Mouse (Mus musculus): ENCODE results near the gene Slc35f2. TPM values are rescaled to one million over a fixed set of nuclear protein-coding genes. Genes with fewer than 3 reads are reported as not detected.

Slc35f2 gene
- polyA plus RNA-seq, 1 experiment from 2014 or later = 33.1 TPM

GRCm38 (mm10) chr9:53806496-53807086 is 35.3 kb downstream of the Slc35f2 start:
- WGBS = 41% methylated on average over 7 of the region's 7 CpGs
- no peaks in the 10 kb centered on the region for H3K4me1 ChIP-seq (replicated peaks; ENCODE audit: control insufficient read depth, insufficient read depth, low read length)
- no peak overlapping the region for H3K4me3 ChIP-seq (ENCODE audit: low read depth, low read length)
- no peaks in the 10 kb centered on the region for H3K9me3 ChIP-seq (ENCODE audit: control insufficient read depth)
- no peaks in the 10 kb centered on the region for H3K36me3 ChIP-seq (ENCODE audit: control insufficient read depth, insufficient read depth)
- H3K27ac ChIP-seq (ENCODE audit: low read depth, low read length) = no peak overlapping the region
- no peak for TF ChIP-seq CTCF (IDR thresholded peaks at IDR 0.05; ENCODE audit: low read depth)
- H3K9ac ChIP-seq (ENCODE audit: low read depth, low read length) = no peak overlapping the region
- H3K27me3 ChIP-seq (replicated peaks; ENCODE audit: control insufficient read depth, insufficient read depth, low read length) = no peaks in the 10 kb centered on the region
- H3K4me2 ChIP-seq (replicated peaks; ENCODE audit: low read depth) = no peak overlapping the region
- no peak for ATAC-seq

- ATAC-seq = peak; percentile 95
- H3K9ac ChIP-seq (ENCODE audit: low read depth, low read length) = no peak overlapping the region
- H3K36me3 ChIP-seq (ENCODE audit: control insufficient read depth, insufficient read depth) = no peaks in the 10 kb centered on the region
- no peak overlapping the region for H3K4me3 ChIP-seq (ENCODE audit: low read depth, low read length)
- no peak overlapping the region for H3K4me2 ChIP-seq (replicated peaks; ENCODE audit: low read depth)
- no peak for TF ChIP-seq CTCF (IDR thresholded peaks at IDR 0.05; ENCODE audit: low read depth)
- 0 out of 2 replicates have a peak, but pooled peaks cover 2% of the 10 kb centered on the region for H3K4me1 ChIP-seq (replicated peaks; ENCODE audit: control insufficient read depth, insufficient read depth, low read length)
- WGBS = 52% methylated on average over 6 of the region's 6 CpGs
- no peaks in the 10 kb centered on the region for H3K27me3 ChIP-seq (replicated peaks; ENCODE audit: control insufficient read depth, insufficient read depth, low read length)
- H3K9me3 ChIP-seq (ENCODE audit: control insufficient read depth) = no peaks in the 10 kb centered on the region
- peak overlapping the region; percentile 41 for H3K27ac ChIP-seq (ENCODE audit: low read depth, low read length)
Measured at GRCm38 (mm10) chr9:53813418-53813817, 42.1 kb downstream of the Slc35f2 start.

- WGBS = 39% methylated on average over 4 of the region's 4 CpGs
- peak; percentile 31; the same call in 1 of the 2 replicates for ATAC-seq
Measured at GRCm38 (mm10) chr9:53818760-53819159, 47.4 kb downstream of the Slc35f2 start.

GRCm38 (mm10) chr9:53825318-53825717 is 54.0 kb downstream of the Slc35f2 start:
- Histone ChIP-seq H3K4me3 (ENCODE audit: low read depth, low read length) (no peak overlapping the region), H3K4me1 (replicated peaks; ENCODE audit: control insufficient read depth, insufficient read depth, low read length) (no peaks in the 10 kb centered on the region), H3K27ac (ENCODE audit: low read depth, low read length) (no peak overlapping the region), H3K36me3 (ENCODE audit: control insufficient read depth, insufficient read depth) (no peaks in the 10 kb centered on the region), H3K9me3 (ENCODE audit: control insufficient read depth) (no peaks in the 10 kb centered on the region), H3K9ac (ENCODE audit: low read depth, low read length) (no peak overlapping the region), H3K27me3 (replicated peaks; ENCODE audit: control insufficient read depth, insufficient read depth, low read length) (0 out of 2 replicates have a peak, but pooled peaks cover 4% of the 10 kb centered on the region), H3K4me2 (replicated peaks; ENCODE audit: low read depth) (no peak overlapping the region)
- WGBS = 8% methylated on average over 9 of the region's 9 CpGs
- peak; percentile 62 for ATAC-seq
- TF ChIP-seq CTCF (IDR thresholded peaks at IDR 0.05; ENCODE audit: low read depth) = peak; percentile 87

More at GRCm38 (mm10) chr9:53818760-53819159, 47.4 kb downstream of the Slc35f2 start:
- TF ChIP-seq CTCF (IDR thresholded peaks at IDR 0.05; ENCODE audit: low read depth) = peak; percentile 92
- Histone ChIP-seq H3K4me2 (replicated peaks; ENCODE audit: low read depth) (no peak overlapping the region), H3K36me3 (ENCODE audit: control insufficient read depth, insufficient read depth) (no peaks in the 10 kb centered on the region), H3K9me3 (ENCODE audit: control insufficient read depth) (no peaks in the 10 kb centered on the region), H3K4me3 (ENCODE audit: low read depth, low read length) (no peak overlapping the region), H3K27ac (ENCODE audit: low read depth, low read length) (no peak overlapping the region), H3K27me3 (replicated peaks; ENCODE audit: control insufficient read depth, insufficient read depth, low read length) (no peaks in the 10 kb centered on the region), H3K4me1 (replicated peaks; ENCODE audit: control insufficient read depth, insufficient read depth, low read length) (0 out of 2 replicates have a peak, but pooled peaks cover 2% of the 10 kb centered on the region), H3K9ac (ENCODE audit: low read depth, low read length) (no peak overlapping the region)

GRCm38 (mm10) chr9:53829081-53829865 is 57.9 kb downstream of the Slc35f2 start:
- Histone ChIP-seq H3K36me3 (ENCODE audit: control insufficient read depth, insufficient read depth) (no peaks in the 10 kb centered on the region), H3K4me2 (replicated peaks; ENCODE audit: low read depth) (peak overlapping the region; percentile 64), H3K27ac (ENCODE audit: low read depth, low read length) (no peak overlapping the region), H3K9me3 (ENCODE audit: control insufficient read depth) (no peaks in the 10 kb centered on the region), H3K4me1 (replicated peaks; ENCODE audit: control insufficient read depth, insufficient read depth, low read length) (no peaks in the 10 kb centered on the region), H3K4me3 (ENCODE audit: low read depth, low read length) (peak overlapping the region; percentile 31), H3K9ac (ENCODE audit: low read depth, low read length) (no peak overlapping the region), H3K27me3 (replicated peaks; ENCODE audit: control insufficient read depth, insufficient read depth, low read length) (0 out of 2 replicates have a peak, but pooled peaks cover 4% of the 10 kb centered on the region)
- WGBS = 17% methylated on average over 14 of the region's 14 CpGs
- no peak for ATAC-seq
- TF ChIP-seq CTCF (IDR thresholded peaks at IDR 0.05; ENCODE audit: low read depth) = peak; percentile 55

GRCm38 (mm10) chr9:53829866-53830209 is 58.5 kb downstream of the Slc35f2 start:
- H3K4me1 ChIP-seq (replicated peaks; ENCODE audit: control insufficient read depth, insufficient read depth, low read length) = no peaks in the 10 kb centered on the region
- H3K4me3 ChIP-seq (ENCODE audit: low read depth, low read length) = peak overlapping the region; percentile 31
- WGBS = 23% methylated on average over 2 of the region's 2 CpGs
- H3K9ac ChIP-seq (ENCODE audit: low read depth, low read length) = no peak overlapping the region
- ATAC-seq = no peak
- H3K36me3 ChIP-seq (ENCODE audit: control insufficient read depth, insufficient read depth) = no peaks in the 10 kb centered on the region
- H3K4me2 ChIP-seq (replicated peaks; ENCODE audit: low read depth) = peak overlapping the region; percentile 64
- no peak overlapping the region for H3K27ac ChIP-seq (ENCODE audit: low read depth, low read length)
- 0 out of 2 replicates have a peak, but pooled peaks cover 4% of the 10 kb centered on the region for H3K27me3 ChIP-seq (replicated peaks; ENCODE audit: control insufficient read depth, insufficient read depth, low read length)
- H3K9me3 ChIP-seq (ENCODE audit: control insufficient read depth) = no peaks in the 10 kb centered on the region
- no peak for TF ChIP-seq CTCF (IDR thresholded peaks at IDR 0.05; ENCODE audit: low read depth)

Data from intestine, postnatal 0 days (tissue).